Mouse (Mus musculus): Measurements from ENCODE around the gene Insig1. TPM values are rescaled to one million over a fixed set of nuclear protein-coding genes. Genes with fewer than 3 reads are reported as not detected.
A peak's percentile ranks its signal among the peaks of the same experiment; 100 is the strongest.

The Insig1 gene
- polyA plus RNA-seq, 1 experiment from 2014 or later: 57.3 TPM

DNA sequence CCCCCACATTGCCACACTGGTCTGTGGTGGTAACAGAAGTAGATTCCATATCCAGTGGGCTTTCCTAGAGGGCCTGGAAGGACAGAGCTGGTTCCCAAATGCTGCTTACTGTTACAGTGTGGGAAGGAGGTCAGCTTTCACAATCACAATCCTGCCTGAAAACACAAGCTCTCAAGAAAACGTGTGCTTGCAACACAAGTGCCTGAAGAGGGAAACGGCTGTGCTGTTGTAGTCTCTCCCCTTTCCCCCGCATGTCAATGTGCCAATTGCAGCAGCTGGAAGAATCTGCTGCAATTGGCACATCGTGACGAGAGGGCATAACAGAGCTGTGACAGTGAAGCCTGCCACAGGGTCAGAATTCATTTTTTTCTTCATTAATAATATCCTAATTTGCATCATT lies 33.5 kb upstream of the Insig1 start:
- Histone ChIP-seq H3K4me1 (replicated peaks; ENCODE audit: control insufficient read depth, insufficient read depth, low read length) (peaks cover 19% of the 10 kb centered on the region), H3K4me2 (ENCODE audit: low read depth, low read length) (peak overlapping the region; percentile 27; the same call in 1 of the 2 replicates), H3K27me3 (ENCODE audit: control insufficient read depth, insufficient read depth, low read depth, low read length) (no peaks in the 10 kb centered on the region), H3K36me3 (ENCODE audit: control insufficient read depth, insufficient read depth, low read length) (no peaks in the 10 kb centered on the region), H3K9me3 (ENCODE audit: control insufficient read depth, low read length) (no peaks in the 10 kb centered on the region), H3K4me3 (ENCODE audit: low read length) (no peak overlapping the region), H3K9ac (ENCODE audit: low read length) (peak overlapping the region; percentile 27; the same call in 1 of the 2 replicates), H3K27ac (ENCODE audit: low read length) (peak overlapping the region; percentile 76)
- ATAC-seq (ENCODE audit: low read depth): peak; percentile 85
- 19% methylated on average over 5 of the region's 5 CpGs for WGBS

DNA sequence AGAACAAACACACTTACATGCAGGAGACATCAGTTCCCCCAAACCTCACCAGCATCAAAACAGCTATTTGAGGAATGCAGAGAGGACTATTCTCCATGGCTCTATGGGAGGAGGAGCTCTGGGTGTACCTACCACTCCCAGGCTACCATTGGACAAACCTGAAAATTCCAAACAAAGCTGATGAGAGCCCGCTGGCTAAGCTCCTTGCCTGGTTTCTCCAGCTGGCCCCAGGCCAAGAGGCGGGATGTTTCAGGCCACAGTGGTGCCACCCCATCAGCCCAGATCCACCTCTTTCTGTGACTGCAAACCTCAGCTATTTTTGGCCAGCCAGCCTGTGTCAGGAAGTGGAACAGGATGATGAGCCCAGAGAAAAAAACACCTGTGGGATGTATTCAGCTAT lies 33.0 kb upstream of the Insig1 start:
- Histone ChIP-seq H3K4me3 (ENCODE audit: low read length) (no peak overlapping the region), H3K9me3 (ENCODE audit: control insufficient read depth, low read length) (no peaks in the 10 kb centered on the region), H3K4me1 (replicated peaks; ENCODE audit: control insufficient read depth, insufficient read depth, low read length) (peaks cover 19% of the 10 kb centered on the region), H3K27me3 (ENCODE audit: control insufficient read depth, insufficient read depth, low read depth, low read length) (no peaks in the 10 kb centered on the region), H3K9ac (ENCODE audit: low read length) (no peak overlapping the region), H3K36me3 (ENCODE audit: control insufficient read depth, insufficient read depth, low read length) (no peaks in the 10 kb centered on the region), H3K4me2 (ENCODE audit: low read depth, low read length) (no peak overlapping the region), H3K27ac (ENCODE audit: low read length) (peak overlapping the region; percentile 76)
- 2% methylated on average over 2 of the region's 2 CpGs for WGBS
- ATAC-seq (ENCODE audit: low read depth): peak; percentile 78

DNA sequence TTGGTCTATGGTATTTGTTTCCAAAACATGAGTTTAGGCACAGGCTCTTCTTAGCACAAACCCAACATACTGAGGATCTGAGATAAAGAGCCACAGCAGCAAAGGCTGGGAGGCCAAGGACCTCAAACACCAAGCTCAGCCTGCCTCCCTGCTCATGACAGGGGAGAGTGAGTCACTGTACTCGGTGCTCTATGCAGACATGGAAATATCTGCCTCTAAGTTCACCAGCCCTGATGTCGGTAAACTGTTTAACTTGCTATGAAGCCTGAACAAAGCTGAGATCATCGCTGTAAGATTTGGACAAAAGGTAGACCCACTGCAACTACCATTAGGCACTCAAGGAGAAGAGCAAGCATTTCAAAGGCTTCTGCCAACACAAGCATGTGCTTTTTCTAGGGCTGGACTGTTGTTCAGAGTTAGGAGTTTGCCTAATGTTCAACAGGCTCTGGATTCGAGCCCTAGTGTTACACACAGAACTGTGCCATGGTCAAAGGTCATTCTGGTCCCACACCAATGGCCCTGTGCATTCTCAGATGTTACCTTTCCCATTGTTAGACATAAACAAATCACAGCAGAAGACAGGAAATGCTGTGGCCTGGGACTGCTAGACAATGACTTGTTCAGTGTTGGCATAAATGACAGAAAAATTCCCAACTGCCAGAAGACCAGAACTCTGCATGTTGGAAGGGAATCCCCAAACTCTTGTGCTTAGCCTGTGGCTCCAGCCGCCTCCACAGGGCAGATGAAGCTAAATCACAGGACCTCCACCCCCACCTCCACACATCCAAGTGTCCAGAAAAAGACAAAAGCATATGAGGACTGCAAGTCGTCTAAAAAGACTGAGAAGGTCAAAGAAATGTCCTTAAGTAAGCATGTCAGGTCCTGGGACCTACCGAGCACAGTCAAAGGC lies 31.2 kb upstream of the Insig1 start:
- no peak overlapping the region for H3K4me2 ChIP-seq (ENCODE audit: low read depth, low read length)
- H3K4me3 ChIP-seq (ENCODE audit: low read length): no peak overlapping the region
- H3K9ac ChIP-seq (ENCODE audit: low read length): no peak overlapping the region
- no peaks in the 10 kb centered on the region for H3K36me3 ChIP-seq (ENCODE audit: control insufficient read depth, insufficient read depth, low read length)
- no peaks in the 10 kb centered on the region for H3K9me3 ChIP-seq (ENCODE audit: control insufficient read depth, low read length)
- H3K27me3 ChIP-seq (ENCODE audit: control insufficient read depth, insufficient read depth, low read depth, low read length): no peaks in the 10 kb centered on the region
- WGBS: 69% methylated on average over 7 of the region's 7 CpGs
- H3K27ac ChIP-seq (ENCODE audit: low read length): no peak overlapping the region
- peaks cover 19% of the 10 kb centered on the region for H3K4me1 ChIP-seq (replicated peaks; ENCODE audit: control insufficient read depth, insufficient read depth, low read length)
- ATAC-seq (ENCODE audit: low read depth): no peak

DNA sequence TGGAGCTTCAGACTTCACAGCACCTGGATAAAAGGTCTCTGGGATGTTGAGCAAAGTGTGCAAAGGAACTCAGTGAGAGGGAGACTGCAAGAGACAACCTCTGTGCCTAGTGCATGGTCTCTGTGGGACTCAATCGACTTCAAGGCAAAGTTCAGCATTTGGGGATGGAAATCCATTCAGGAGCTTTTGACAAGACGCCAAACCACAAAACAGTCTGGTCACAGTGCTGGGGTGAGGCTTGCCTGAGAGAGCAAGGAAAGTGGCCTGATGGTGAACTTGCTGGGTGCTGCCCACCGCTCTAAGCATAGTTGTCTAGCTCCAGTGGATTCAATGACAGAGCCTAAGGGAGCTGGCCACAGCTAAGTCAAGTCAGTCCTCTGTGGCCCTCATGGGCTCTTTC lies 30.4 kb upstream of the Insig1 start:
- H3K27ac ChIP-seq (ENCODE audit: low read length): no peak overlapping the region
- no peak overlapping the region for H3K4me2 ChIP-seq (ENCODE audit: low read depth, low read length)
- H3K27me3 ChIP-seq (ENCODE audit: control insufficient read depth, insufficient read depth, low read depth, low read length): no peaks in the 10 kb centered on the region
- no peaks in the 10 kb centered on the region for H3K36me3 ChIP-seq (ENCODE audit: control insufficient read depth, insufficient read depth, low read length)
- no peak for ATAC-seq (ENCODE audit: low read depth)
- WGBS: 77% methylated on average over 3 of the region's 3 CpGs
- H3K9me3 ChIP-seq (ENCODE audit: control insufficient read depth, low read length): no peaks in the 10 kb centered on the region
- H3K4me3 ChIP-seq (ENCODE audit: low read length): no peak overlapping the region
- peaks cover 19% of the 10 kb centered on the region for H3K4me1 ChIP-seq (replicated peaks; ENCODE audit: control insufficient read depth, insufficient read depth, low read length)
- H3K9ac ChIP-seq (ENCODE audit: low read length): no peak overlapping the region

DNA sequence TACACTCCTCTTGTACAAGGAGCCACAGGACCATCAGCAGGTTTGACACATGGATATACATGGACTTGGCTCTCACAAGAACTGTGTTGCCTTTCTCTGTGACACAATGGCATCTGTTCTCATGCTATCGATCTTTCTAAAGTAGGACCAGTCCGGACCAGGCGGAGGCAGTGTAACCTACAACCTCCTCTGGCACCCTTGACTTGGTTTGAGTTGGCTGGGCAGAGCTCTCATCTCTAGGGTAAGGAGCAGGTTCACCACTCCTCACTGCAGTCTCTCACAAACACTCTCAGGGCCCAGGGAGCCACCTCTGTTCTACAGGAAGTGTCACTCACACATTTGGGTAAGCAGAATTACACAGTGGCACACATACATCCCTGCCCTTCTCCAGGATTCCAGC lies 29.1 kb upstream of the Insig1 start:
- Histone ChIP-seq H3K4me2 (ENCODE audit: low read depth, low read length) (no peak overlapping the region), H3K4me3 (ENCODE audit: low read length) (no peak overlapping the region), H3K9me3 (ENCODE audit: control insufficient read depth, low read length) (no peaks in the 10 kb centered on the region), H3K36me3 (ENCODE audit: control insufficient read depth, insufficient read depth, low read length) (no peaks in the 10 kb centered on the region), H3K4me1 (replicated peaks; ENCODE audit: control insufficient read depth, insufficient read depth, low read length) (peaks cover 15% of the 10 kb centered on the region), H3K9ac (ENCODE audit: low read length) (no peak overlapping the region), H3K27ac (ENCODE audit: low read length) (no peak overlapping the region), H3K27me3 (ENCODE audit: control insufficient read depth, insufficient read depth, low read depth, low read length) (no peaks in the 10 kb centered on the region)
- 93% methylated on average over 3 of the region's 3 CpGs for WGBS
- ATAC-seq (ENCODE audit: low read depth): no peak

DNA sequence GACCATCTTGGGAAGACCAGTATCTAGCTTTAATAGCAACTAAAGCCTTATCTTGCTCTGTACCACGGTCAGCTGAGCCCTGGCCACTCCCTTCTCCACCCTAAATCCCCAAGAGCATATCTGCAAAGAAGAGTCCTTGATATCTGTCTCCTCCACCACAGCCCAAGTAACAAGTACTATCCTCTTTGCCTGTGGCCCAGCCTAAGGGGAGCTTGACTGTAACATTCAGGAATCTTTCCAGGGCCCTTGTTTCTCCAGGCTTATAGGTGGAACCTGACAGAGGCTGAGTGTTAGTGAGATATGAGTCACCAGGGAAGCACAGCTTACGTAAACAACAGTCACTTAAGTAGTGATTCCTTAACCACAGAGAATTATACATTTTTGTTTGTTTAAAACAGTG lies 28.4 kb upstream of the Insig1 start:
- H3K9ac ChIP-seq (ENCODE audit: low read length): no peak overlapping the region
- H3K4me1 ChIP-seq (replicated peaks; ENCODE audit: control insufficient read depth, insufficient read depth, low read length): peaks cover 8% of the 10 kb centered on the region
- H3K27me3 ChIP-seq (ENCODE audit: control insufficient read depth, insufficient read depth, low read depth, low read length): no peaks in the 10 kb centered on the region
- H3K4me3 ChIP-seq (ENCODE audit: low read length): no peak overlapping the region
- 0 out of 2 replicates have a peak, but pooled peaks have one; percentile 21 for ATAC-seq (ENCODE audit: low read depth)
- H3K36me3 ChIP-seq (ENCODE audit: control insufficient read depth, insufficient read depth, low read length): no peaks in the 10 kb centered on the region
- H3K4me2 ChIP-seq (ENCODE audit: low read depth, low read length): no peak overlapping the region
- no peaks in the 10 kb centered on the region for H3K9me3 ChIP-seq (ENCODE audit: control insufficient read depth, low read length)
- no peak overlapping the region for H3K27ac ChIP-seq (ENCODE audit: low read length)
- 32% methylated on average over 2 of the region's 2 CpGs for WGBS

DNA sequence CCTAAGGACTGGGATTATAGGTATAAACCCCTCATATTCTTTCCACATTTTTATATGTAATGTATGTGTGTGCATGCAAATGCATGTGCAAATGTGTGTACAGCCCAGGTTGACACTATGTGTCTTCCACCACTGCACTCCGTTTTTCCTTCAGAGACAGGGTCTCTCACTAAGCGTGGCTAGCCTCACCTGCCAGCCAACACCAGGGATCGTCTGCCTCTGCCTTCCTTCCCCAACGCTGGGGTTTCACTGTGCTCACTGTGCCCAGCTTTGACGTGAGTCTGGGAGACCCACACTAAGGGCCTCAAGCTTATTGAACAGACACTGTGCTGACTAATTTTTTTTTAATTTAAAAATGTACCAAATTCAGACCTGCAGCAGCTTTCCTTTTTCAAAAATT lies 27.8 kb upstream of the Insig1 start:
- Histone ChIP-seq H3K4me3 (ENCODE audit: low read length) (no peak overlapping the region), H3K4me1 (replicated peaks; ENCODE audit: control insufficient read depth, insufficient read depth, low read length) (peaks cover 2% of the 10 kb centered on the region; the same call in 1 of the 2 replicates), H3K27ac (ENCODE audit: low read length) (no peak overlapping the region), H3K36me3 (ENCODE audit: control insufficient read depth, insufficient read depth, low read length) (no peaks in the 10 kb centered on the region), H3K4me2 (ENCODE audit: low read depth, low read length) (no peak overlapping the region), H3K9ac (ENCODE audit: low read length) (no peak overlapping the region), H3K9me3 (ENCODE audit: control insufficient read depth, low read length) (no peaks in the 10 kb centered on the region), H3K27me3 (ENCODE audit: control insufficient read depth, insufficient read depth, low read depth, low read length) (no peaks in the 10 kb centered on the region)
- ATAC-seq (ENCODE audit: low read depth): no peak
- WGBS: 51% methylated on average over 5 of the region's 5 CpGs

DNA sequence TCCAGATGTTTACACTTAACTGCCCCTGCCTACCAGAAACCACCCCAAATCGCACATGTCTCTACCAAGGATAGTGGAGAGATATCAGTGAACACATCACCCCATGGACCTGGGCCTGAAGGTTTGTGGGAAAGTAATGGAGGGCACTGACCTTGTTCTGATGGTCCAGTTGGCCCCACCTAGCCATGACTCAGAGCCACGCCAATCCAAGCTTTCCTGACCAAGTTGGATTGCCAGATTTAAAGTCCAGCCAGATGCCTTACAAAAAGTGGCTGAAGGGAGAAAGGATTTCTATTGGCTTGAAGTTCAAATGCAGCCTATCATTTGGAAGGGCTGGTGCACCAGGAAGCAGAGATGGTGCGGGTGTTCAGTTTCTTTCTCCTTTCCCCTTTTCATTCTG lies 24.2 kb upstream of the Insig1 start:
- H3K9ac ChIP-seq (ENCODE audit: low read length): no peak overlapping the region
- no peak overlapping the region for H3K4me3 ChIP-seq (ENCODE audit: low read length)
- no peak for ATAC-seq (ENCODE audit: low read depth)
- whole genome bisulfite sequencing: 63% methylated on average over 3 of the region's 3 CpGs
- H3K9me3 ChIP-seq (ENCODE audit: control insufficient read depth, low read length): no peaks in the 10 kb centered on the region
- H3K4me1 ChIP-seq (replicated peaks; ENCODE audit: control insufficient read depth, insufficient read depth, low read length): no peaks in the 10 kb centered on the region
- H3K27me3 ChIP-seq (ENCODE audit: control insufficient read depth, insufficient read depth, low read depth, low read length): no peaks in the 10 kb centered on the region
- H3K4me2 ChIP-seq (ENCODE audit: low read depth, low read length): no peak overlapping the region
- H3K36me3 ChIP-seq (ENCODE audit: control insufficient read depth, insufficient read depth, low read length): no peaks in the 10 kb centered on the region
- no peak overlapping the region for H3K27ac ChIP-seq (ENCODE audit: low read length)

DNA sequence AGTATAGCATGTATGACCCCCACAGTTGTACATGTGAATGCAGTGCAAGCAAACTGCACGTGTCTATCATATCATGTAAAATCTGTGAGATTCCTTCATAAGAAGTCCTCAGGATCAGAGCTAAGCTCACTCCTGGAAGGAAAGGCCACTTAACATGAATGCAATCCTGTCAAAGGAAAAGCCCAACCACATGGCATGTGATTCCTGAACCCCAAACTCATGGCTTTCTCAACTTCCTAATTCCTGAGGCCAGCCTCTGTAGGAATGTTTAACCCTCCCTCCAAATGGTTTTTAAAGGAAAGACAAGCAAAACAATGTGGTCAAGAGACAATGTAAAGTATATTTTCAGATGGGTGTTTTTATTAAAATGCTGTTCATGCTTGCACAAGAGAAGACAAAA lies 23.2 kb upstream of the Insig1 start:
- 67% methylated on average over 1 of the region's 1 CpGs for WGBS
- no peak for ATAC-seq (ENCODE audit: low read depth)
- H3K36me3 ChIP-seq (ENCODE audit: control insufficient read depth, insufficient read depth, low read length): no peaks in the 10 kb centered on the region

More for the DNA sequence above, 23.2 kb upstream of the Insig1 start:
- H3K27me3 ChIP-seq (ENCODE audit: control insufficient read depth, insufficient read depth, low read depth, low read length): no peaks in the 10 kb centered on the region
- H3K4me2 ChIP-seq (ENCODE audit: low read depth, low read length): no peak overlapping the region
- H3K9ac ChIP-seq (ENCODE audit: low read length): no peak overlapping the region
- H3K4me1 ChIP-seq (replicated peaks; ENCODE audit: control insufficient read depth, insufficient read depth, low read length): no peaks in the 10 kb centered on the region
- no peaks in the 10 kb centered on the region for H3K9me3 ChIP-seq (ENCODE audit: control insufficient read depth, low read length)
- no peak overlapping the region for H3K4me3 ChIP-seq (ENCODE audit: low read length)
- H3K27ac ChIP-seq (ENCODE audit: low read length): no peak overlapping the region

All from lung, embryonic 16.5 days (tissue).